Mouse (Mus musculus) adrenal gland, postnatal 14 days (tissue): ENCODE measurements around the gene Slco2a1. TPM values are rescaled to one million over a fixed set of nuclear protein-coding genes. Genes with fewer than 3 reads are reported as not detected.
A peak's percentile ranks its signal among the peaks of the same experiment; 100 is the strongest.

ENCODE experiments used
- DNase-seq: peaks from one replicate; pipeline ENCODE4 v3.0.0; 2021; ENCODE audit warnings: mixed read lengths
- long read RNA-seq, 2 experiments: library from polyadenylated mRNA; stranded (forward); transcript quantifications; one replicate each; pipeline ENCODE4 v2.0.0; 2021
- total RNA-seq: library from RNA; stranded (reverse); gene quantifications from 2 replicates; pipeline ENCODE4 v1.2.3, GENCODE M21; 2021

The Slco2a1 gene
- 6.2 and 7.3 TPM in 2 replicates for total RNA-seq
- long read RNA-seq, experiment 1, full-length matches to known transcripts: 1 of 5 reads
- long read RNA-seq, experiment 1, partial matches to known transcripts: 2 of 5 reads
- long read RNA-seq, experiment 1, other reads (novel, unspliced or antisense): 2 of 5 reads
- long read RNA-seq, experiment 2, full-length matches to known transcripts: 1 of 3 reads
- long read RNA-seq, experiment 2, partial matches to known transcripts: 0 of 3 reads
- long read RNA-seq, experiment 2, other reads (novel, unspliced or antisense): 2 of 3 reads

DNA sequence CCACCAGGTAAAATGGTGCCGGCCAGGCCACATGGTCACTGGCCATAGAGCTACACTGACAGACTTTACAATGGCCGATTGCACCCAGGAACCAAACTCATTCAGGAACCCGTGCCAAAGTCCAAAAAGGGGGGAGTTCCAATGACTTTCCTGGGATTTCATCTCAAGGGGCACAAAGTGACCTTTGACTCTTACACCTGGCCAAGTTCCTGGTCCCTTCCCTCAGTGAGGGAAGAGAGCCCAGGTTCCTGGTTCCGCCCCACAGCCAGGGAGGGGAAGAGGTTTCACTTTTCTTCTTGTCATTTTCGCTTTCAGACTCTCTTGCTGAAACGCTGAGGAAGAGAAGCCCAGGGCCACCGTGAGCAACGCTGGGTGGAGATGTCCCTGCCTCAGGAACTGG lies at the start of gene Slco2a1:
Slco2a1 (plus strand) TSS at position 251 of the 400 bp plus-strand sequence.
- no peak for DNase-seq

DNA sequence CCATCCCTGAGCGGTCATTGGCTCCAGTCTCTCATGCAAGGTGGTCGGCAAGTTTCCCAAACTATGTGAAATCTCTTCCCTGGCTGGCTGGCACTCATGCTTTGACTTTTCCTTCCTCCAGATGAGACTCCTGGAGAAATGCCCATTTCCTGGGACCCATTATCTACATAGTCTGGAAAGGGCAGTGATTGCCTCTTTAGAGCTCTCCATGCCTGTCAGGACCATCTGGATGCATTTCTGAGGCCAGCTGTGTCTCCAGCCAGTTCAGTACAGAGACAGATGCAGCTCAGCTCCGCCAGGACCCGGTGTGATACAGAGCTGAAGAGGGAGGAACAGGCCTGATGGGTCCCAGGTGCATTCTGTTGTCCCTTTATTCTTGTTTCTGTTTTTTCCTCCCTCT lies 46.3 kb upstream of the Slco2a1 start:
- no peak for DNase-seq

DNA sequence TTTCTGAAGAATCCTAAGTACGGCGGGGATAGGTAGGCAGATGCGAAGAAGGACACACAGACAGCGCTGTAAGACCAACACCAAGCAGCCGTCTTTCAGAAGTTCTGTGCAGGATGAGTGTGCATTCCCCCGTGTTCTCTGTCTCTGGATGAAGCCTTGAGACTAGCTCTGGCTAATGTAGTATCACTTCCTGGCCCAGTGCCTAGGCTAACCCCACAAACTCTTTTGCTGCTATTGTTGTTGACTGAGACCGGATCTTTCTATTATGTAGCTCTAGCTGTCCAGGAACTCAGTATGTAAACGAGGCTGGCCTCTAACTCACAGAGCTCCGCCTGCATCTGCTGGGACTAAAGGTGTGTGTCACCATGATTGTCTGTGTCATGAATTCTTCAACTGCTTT lies 43.6 kb upstream of the Slco2a1 start:
- DNase-seq: no peak

DNA sequence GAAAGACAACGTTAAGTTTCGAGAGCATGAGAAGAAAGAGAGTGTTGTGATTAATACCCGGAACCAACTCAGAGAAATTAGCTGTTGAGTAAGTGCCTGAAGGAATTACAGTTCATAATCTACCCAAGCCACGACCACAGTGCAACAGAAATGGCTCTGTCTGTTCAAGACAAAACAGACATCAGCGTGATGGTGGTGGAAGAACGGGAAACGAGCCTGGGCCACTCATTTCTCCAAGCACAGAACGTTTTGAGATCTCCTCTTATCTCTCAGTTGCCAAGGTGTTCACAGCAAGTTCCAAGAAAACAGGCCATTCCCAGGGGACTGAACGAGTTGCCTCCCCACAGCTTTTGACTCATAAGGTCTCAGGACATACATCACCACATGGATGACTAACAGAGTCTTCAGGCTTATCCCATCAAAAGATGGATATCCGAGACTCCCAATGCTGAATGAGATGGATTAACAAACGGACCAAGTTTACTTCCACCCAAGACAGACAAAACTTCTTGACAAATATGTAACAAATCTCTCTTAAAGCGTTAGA lies 42.0 kb upstream of the Slco2a1 start:
- no peak for DNase-seq

DNA sequence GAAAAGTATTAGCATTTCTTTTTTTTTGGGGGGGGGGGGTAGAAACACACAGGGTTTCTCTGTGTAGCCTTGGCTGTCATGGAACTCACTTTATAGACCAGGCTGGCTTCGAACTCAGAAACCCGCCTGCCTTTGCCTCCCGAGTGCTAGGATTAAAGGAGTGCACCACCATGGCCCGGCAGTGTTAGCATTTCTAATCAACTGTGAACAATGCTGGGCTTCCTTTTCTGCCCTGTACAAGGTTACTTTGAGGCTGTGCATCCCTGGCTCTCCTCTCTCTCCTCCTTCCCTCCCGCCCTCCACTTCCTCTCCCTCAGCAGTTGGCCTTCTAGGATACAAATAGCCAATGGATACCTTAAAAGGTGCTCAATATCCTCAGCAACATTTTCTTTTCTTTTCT lies 39.8 kb upstream of the Slco2a1 start:
- DNase-seq: no peak

DNA sequence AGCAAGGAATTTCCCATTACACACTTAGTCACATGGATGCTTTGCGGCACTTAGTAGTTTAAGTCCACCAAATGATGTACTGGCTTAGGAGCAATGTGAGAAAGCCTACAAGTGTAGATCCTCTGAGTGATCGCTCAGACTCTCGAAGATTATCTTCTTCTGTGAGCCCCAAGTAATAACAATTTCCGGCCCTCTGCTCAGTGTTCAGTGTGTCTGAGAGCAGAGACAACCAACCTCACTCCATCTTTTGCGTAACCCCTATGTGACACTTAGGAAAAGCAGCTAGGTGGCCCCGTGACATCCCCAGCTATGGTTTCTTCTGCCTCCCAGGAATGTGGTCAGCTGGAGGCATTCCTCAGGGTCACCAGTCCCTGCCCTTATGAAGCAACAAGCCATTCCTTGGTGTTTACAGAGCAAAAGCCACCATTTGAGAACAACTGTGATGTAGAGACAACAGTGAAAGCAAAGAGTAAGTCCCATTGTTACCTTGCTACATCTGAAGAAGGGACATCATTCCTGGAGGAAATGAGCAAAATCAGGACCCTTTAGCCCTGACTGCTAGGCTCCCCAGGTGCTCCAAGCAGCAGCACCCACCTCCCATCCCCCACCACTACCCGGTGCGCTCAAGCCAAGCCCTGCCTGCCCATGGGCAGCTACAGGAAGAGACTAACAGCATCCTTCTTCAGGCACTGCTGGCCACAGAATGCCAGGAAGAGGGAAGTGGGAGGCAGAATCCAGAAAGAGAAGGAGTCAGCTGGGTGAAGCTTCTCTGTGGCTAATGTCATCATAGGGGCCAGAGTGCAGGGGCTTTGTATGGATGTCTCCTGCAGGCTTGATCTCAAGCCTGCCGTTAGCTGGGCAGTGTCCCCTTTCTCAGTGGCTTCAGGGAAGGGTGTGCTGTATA lies 37.2 kb upstream of the Slco2a1 start:
- DNase-seq: no peak

DNA sequence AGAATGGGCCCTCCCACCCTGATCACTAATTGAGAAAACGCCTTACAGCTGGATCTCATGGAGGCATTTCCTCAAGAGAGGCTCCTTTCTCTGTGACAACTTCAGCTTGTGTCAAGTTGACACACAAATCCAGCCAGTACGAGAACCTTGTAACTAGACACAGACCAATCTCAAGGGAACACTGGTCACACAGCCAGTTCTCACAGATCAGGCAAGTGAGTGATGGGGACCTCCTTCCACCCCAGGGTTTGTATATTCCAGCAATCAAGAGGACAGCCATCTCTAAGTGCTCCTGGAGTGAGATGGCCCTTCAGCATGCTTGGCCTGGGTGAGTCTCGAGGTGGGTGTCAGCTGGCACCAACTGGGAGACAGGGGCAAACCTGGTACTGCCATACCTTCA lies 32.6 kb upstream of the Slco2a1 start:
- DNase-seq: no peak

DNA sequence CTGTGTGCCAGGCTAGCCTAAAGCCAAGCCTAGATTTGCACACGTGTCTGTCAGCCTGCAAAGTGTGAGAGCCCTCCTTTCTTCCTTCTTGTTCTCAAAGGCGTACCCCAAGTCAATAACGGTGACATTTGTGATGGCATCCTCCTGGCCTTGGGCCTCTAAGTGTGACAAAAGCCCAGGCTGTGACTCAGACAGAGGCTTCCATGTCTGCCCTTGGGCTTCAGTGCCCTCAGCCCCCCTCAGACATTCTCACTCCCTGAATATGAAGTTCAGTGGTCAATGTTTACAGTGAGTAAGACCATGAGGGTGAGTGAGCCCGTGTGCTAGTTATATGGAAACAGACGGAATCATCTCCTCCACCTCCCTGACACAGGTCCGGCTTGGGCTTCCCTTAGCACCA lies 29.8 kb upstream of the Slco2a1 start:
- DNase-seq: peak; percentile 33

DNA sequence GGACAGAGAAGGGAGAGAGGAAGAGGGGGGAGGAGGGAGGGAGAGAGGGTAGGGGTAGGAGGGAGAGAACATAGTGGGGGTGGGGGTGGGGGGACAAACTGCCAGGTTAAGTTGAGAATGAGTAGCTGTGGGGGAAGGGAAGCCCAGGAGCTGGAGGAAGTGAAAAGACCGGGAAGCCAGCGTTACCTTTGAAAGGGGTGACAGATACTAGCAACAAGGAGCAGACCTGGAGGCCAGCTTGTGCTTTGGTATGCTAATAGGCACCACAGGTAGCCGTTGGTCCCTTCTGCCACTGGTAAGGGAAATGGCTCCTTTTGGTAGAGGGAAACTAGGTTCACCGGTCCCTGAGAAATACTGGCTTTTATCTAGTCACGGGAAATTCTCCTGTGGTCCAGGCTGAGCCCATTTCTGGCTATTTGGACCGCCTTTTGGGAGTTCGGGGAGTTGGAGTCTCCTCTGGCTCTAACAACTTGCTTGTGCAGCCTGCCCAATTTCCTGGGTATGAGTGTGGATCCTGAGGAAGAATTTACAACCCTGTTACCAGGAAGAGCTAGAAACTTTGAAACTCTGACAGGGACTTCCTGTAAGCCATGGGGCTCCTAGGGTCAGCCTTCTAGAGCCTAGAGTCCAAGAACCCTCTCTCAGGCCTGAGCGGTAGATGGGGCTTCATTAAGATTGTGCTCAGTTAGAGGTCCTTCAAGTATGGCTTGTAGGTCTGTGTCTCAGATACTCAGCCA lies 27.0 kb upstream of the Slco2a1 start:
- no peak for DNase-seq

DNA sequence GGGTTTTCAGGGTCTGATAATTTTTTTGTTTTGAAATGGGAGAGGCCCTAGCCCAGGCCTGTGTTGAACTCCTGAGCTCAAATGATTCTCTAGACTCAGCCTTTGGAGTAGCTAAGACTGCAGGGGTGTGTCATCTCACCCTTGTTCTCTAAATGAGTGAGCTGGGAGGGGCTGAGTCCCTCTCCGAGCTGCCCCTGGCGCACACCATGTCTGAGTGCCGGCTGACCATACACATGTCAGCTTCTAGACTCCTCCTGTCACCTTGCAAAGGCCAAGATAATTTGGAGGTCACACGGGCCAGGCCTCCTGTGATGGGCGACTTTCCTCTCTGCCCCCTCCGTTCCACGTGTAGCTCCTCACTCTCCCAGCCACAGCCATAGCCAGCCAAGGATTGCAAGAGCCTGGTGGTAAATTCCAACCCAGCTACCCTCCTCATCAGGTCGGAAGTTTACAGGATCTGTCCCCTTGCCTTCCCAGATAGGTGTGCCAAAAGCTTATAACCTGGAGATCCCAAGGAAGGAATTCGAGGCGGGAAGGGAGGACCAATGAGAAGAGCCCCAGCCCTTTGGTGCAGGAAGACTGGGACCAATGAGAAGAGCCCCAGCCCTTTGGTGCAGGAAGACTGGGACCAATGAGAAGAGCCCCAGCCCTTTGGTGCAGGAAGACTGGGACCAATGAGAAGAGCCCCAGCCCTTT lies 26.3 kb upstream of the Slco2a1 start:
- no peak for DNase-seq

DNA sequence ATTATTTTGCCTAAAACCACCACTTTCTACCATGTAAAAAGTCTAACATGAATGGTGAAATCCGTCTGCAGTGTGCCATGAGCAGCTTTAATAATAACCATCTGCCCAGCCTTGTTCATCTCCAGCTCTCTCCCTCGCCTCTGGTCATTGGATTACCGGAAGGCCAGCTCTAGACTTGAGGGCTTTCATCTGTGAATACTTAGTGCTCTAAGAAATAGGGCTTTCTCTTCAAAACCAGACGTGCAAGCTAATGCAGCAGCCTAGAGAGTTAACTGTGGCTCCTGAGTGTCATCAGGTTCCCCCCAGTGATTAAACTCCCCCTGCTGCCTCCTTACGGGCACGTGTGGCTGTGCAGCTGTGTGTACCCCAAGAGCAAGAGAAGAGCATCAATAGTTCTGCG lies 25.2 kb upstream of the Slco2a1 start:
- no peak for DNase-seq

DNA sequence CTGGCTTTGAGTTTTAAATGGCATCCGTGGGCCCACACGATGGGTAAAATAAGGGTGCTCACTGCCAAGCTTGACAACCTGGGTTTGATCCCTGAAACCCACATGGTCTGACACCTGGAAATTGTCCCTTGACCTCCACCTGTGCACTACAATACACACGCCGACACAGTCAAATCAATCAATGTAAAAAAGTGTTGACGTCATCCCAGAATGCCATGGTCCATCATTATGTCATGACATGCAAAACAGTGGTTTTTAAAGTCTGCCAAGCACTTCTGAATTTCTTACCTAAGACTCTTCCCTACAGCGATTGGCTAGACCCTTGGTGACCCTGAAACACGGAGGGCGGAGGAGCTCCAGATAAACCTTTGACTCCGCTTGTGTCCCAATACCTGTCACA lies 23.9 kb upstream of the Slco2a1 start:
- no peak for DNase-seq

DNA sequence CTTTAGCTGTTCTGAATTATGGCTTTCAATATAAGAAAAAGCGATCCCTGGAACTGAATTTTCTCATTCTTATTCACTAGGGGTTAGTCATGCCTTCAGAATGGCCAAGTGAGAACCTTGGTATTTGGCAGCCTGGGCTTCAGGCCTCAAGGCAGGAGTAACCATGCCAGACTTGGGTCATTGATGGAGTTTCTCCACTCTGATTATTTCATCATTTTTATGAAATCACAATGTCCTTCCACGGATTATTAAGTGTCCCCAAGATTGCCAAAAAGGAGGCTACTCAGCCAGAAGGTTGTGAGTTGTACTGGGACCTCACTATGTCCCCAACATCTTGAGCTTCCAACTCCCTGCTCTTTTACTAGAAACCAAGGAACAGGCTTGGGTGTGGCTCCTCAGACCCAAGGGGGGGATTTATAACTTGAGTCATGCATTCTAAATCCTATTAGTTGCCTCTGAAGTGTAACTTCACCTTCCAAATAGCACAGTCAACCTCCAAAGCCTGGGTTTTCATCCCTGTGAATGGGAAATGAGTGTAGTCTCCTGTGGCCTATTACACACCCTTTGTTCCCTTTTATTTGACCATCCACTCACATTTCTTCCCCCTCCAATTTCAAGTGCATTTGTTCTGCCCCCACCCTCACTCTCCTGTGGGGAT lies 16.0 kb upstream of the Slco2a1 start:
- peak; percentile 30 for DNase-seq

DNA sequence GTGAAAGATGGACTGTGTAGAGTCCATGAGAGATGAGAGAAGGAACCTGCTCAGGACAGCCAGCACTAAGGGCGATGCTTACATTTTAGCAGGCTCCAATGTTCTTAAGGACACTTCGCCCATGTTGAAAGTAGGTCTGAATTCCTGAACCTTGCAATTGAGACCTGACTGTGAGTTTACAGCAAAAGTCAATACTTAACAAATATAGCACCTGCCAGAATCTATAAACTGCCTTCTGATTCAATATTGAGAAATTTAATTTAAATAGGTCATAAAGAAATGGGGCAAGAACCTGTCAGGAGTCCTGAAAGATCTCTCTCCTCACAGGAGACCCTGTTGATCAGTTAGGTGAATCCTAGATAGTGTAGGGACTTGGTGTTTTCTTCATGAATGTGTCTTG lies 12.6 kb upstream of the Slco2a1 start:
- DNase-seq: no peak

DNA sequence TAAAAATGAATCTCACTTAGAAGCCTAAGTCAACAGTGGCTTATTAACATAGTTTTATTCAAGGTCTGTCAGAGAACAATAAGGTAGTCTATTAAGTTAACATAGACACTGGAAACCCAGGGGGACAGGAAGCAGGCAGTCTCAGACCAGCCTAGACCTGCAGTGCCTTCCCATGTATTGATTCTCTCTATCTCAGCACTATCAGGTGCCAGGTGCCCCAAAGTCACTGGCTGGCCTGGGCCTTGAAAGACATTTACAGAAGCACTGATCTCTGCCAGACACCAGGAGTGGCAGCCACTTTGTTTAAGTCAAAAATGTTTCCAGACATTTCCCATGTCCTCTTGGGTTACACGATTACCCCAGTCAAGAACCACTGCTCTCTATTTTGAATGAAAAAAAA lies 11.4 kb upstream of the Slco2a1 start:
- no peak for DNase-seq

DNA sequence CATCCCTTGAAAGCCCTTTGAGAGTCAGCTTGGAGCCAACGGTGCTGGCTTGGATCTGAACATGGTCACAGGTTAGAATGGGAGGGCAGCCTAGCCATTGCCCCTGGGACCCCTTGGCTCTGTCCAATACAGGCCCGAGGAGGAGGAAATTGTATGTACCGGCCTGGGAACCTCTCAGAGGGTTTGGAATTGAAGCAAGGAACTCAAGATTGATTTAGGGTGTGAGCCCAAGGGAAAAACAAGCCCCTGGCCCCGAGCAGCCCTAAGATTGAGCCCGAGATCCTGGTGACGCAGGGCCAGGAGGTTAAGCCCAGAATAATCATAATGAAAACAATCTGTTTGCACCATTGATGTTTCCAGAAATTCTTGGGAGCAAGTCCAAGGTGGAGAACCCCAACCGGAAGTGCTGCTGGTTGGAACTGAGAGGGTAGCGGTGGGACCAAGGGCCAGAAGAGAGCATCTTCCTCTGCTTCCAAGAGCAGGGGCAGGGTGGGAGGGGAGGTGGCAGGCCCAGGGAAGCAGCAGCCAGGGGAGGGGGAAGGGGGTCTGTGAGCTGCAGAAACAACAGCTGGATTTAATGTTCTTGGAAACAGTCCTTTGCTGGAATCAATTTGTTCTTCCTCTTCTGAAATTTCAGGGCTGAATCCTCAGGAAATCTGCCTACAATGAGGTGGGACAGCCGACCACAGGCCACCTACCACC lies 10.6 kb upstream of the Slco2a1 start:
- peak; percentile 68 for DNase-seq

DNA sequence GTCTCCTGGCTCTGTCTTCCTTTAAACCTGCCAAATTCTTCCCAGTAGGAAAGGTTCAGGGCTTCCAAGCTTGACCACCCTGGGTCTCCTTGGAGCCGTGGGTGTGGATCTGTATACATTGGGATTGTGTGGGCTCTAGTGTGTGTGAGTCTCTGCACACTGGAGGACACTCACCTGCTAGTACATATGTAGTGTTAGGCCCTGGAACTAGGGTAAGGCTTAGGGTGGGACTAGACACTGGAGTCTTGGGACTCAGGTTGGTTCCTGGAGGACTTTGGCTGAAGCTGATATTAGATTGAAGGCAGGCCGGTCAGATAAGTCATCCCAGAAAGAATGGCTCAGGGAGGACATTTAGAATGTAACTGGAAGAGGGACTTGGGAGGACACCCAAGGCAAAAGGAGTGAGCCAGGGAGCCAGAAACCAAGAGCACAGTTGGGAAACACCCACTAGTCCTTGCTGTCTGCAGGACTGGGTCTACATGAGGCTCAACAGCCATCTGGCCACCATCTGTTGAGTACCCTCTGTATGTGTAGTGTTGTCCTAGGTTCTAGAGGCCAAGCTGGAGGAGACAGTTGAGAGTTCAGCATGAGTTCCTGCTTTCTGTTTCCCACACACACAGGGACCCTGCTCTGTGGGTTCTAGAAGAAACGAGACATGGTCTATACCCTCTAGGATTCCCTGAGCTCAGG lies 9.4 kb upstream of the Slco2a1 start:
- DNase-seq: no peak

DNA sequence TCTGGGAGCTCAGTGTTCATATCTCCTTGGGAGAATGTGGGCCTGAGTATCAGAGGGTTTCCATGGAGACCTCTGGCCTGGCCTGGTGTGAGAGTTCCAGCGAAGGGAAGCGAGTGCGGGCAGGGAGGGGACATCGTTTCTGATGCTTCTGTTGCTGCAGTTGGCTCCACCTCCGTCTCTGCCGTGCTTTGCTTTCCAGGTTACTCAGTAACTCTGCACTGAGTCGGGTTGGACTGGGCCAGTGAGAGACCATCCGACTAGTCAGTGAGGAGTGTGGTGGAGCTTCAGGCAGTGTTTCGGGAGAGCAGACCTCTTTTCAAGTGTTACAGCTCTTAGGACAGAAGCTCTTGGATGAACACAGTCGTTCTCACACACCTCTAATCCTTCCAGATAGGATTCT lies 8.6 kb upstream of the Slco2a1 start:
- no peak for DNase-seq

DNA sequence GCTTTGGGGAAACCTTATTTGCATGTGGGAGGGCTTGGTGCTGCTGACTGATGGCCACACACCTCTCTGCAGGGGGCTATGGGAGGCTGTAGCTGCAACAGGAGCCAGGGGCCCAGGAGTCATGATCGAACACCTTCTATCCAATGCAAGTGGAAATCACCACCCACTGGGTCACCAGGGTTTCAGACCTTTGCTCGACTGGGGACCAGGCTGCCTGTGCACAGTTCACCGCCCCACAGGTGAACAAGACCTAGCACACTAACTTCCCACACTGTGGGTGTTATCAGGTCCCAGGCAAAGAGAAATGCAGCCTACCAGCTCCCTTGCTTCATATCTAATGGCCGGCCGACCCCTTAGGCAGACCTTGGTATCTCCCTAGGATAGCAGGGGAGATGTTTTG lies 8.1 kb upstream of the Slco2a1 start:
- no peak for DNase-seq

DNA sequence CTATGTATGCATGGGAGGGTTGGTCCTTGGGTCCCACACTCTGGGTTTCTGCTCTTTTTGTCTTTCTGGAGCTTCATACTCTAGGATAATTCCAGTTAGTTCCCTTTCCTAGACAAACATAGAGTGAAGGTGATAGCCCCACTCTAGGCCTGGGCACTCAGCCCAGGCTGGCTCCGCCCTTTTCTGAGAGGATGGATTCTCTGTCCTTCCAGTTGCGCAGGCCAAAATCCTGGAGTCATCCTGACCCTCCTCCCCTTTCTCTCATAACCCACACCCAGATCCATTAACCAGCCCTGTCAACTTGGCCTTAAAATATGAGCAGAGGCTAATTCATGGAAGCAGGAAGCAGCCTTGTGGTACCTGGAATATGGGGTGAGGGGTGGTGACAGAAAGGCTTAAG lies 6.7 kb upstream of the Slco2a1 start:
- no peak for DNase-seq
